Mouse (Mus musculus): ENCODE measurements around the gene Zfp536.
"Not testable (repeated sequence)": the region's sequence is repeated elsewhere in the genome, so short reads cannot be mapped to it uniquely, and the experiment has no call there.

Gene Zfp536

DNA sequence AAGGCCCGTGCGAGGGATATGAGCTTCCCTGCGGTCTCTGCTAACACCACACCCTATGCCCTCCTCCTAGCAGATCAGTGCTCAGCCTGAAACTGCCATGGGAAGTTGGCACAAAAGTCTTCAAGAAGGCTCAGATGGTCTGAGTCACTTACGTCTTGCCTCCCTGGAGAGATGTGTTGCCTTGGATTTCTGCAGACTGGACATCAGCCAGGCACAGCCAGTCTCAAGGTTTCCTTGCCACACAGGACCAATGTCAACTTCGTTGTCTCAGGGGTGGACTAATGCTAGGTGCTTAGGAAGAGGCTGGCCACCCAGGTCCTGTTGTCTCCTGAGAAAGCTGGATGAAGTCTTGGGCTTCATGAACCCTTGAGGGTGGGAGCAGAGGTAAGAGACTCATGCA lies 14.6 kb downstream of the Zfp536 start:
- DNase-seq (ENCODE audit: low spot score) = no peak

GRCm38 (mm10) chr7:37753024-37753423 lies 20.4 kb downstream of the Zfp536 start:
- no peak for DNase-seq (ENCODE audit: low spot score)

- no peak for DNase-seq (ENCODE audit: low spot score)
Observed at GRCm38 (mm10) chr7:37746133-37746761, 27.2 kb downstream of the Zfp536 start.

DNA sequence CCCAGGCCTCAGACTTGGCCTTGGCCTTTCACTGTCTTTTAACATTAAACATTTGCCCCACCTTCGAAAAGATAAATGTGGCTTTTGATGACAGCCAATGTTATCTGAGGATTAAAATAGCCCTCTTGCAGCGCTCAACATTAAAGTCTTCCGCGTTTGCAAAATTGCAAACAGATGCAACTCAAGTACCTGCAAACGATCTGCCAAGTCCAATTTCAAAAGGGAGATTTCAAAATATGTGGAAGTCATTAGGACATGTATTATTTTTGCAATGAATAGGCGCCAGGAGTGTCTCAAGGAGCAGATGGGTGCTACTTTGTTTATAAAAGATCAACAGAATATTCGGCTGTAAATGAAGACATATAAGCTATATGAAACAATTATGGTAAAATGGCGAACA lies 30.1 kb downstream of the Zfp536 start:
- DNase-seq (ENCODE audit: low spot score) = no peak

- no peak for DNase-seq (ENCODE audit: low spot score)
Observed at GRCm38 (mm10) chr7:37737191-37737590, 36.2 kb downstream of the Zfp536 start.

- DNase-seq (ENCODE audit: low spot score) = no peak
Observed at GRCm38 (mm10) chr7:37736413-37736720, 37.1 kb downstream of the Zfp536 start.

- no peak for DNase-seq (ENCODE audit: low spot score)
Observed at GRCm38 (mm10) chr7:37735707-37736412, 37.6 kb downstream of the Zfp536 start.

- no peak for DNase-seq (ENCODE audit: low spot score)
Observed at GRCm38 (mm10) chr7:37735101-37735500, 38.3 kb downstream of the Zfp536 start.

GRCm38 (mm10) chr7:37734576-37734975 lies 38.9 kb downstream of the Zfp536 start:
- no peak for DNase-seq (ENCODE audit: low spot score)

- no peak for DNase-seq (ENCODE audit: low spot score)
Observed at GRCm38 (mm10) chr7:37733996-37734395, 39.4 kb downstream of the Zfp536 start.

GRCm38 (mm10) chr7:37732741-37733140 lies 40.7 kb downstream of the Zfp536 start:
- DNase-seq (ENCODE audit: low spot score) = no peak

DNA sequence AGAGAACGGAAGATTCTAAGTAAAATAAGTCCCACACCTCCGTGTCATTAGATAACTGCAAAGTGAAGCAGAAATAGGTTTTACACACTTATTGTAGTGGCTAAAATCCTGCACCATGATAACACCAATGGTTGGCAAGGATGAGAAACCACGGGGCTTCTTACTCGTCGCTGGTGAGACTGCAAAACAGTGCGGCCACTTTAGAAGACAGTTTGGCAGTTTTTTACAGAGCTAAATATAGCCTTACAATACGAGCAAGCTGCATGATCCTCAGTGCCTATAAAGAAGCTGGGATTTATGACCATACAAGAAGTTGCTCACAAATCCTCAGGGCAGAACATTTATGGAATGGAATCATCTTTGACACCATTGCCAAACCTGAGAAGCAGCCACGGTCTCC lies 45.7 kb downstream of the Zfp536 start:
- DNase-seq (ENCODE audit: low spot score) = no peak

DNA sequence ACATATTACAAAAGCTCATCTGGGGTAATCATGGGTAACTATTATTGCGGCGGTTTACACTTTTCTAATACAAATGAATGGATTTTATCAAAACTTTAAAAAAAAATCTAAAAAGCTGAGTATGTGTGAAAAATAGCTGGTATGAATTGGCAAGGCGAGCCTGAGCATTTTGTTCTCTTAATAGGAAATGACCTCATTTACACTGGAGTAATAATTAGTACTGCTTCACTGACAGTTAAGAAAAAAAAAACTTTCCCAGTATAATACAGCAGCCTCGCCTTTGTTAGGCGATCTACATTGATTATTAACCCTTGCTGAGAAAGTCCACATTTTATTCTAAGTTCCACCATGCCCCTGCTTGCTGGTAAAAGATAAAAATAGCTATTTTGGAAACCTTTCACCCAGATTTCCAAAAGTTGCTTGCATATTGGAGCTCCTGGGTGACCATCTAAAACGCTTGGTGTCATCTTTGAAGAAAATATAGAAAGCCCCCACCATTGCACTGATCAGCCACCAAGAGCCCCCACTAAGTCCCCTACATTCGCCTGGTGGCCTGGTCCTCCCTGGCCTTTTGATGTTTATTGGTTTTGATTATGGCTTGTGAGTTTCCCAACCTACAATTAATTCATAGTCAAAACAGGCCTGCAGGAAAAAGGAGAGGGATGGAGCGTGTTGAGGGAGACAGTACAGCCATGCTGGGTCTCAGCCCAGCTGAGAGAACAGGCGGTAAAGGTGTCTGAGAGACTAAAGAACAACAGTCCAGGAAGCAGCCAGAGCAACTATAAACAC lies 49.2 kb downstream of the Zfp536 start:
- DNase-seq (ENCODE audit: low spot score) = no peak

- no peak for DNase-seq (ENCODE audit: low spot score)
Observed at GRCm38 (mm10) chr7:37723191-37723592, 50.2 kb downstream of the Zfp536 start.

DNA sequence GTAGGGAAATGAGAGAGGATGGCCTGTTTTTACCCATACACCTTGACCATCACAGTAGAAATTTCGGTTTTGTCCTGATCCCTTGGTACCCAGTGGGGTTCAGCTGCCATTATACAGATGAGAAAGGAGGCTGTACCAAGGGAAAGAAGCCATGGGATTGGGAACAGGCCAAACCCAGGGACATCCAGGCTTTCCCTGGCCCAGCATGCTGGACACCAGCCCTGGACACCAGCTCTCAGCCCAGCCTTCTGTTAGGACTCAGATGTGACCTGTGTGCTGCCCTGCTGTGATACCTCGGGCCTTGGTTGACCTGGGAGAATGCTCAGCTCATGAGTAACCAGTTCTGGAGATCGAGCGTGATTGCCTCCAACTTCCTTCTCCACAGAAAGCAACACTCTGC lies 51.8 kb downstream of the Zfp536 start:
- no peak for DNase-seq (ENCODE audit: low spot score)

- no peak for DNase-seq (ENCODE audit: low spot score)
Observed at GRCm38 (mm10) chr7:37718671-37719402, 54.6 kb downstream of the Zfp536 start.

DNA sequence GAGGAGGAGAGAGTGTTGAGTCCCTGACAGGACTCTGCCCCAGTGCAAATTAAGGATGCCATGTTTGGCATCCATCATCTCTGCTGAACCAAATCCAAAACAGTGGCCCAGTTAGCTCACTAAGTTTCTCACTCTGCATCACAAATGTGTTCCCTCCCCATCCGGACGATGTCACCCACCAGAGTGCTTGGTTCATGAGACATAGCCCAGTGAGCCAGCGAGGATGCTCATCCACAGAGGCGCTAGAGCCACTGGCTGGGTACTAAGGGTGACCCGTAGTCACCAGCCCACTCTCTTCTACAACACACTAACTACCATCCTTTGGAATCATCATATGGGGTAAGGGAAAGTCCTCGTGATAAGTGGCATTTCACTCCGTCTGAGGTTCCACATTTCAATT lies 56.4 kb downstream of the Zfp536 start:
- no peak for DNase-seq (ENCODE audit: low spot score)

DNA sequence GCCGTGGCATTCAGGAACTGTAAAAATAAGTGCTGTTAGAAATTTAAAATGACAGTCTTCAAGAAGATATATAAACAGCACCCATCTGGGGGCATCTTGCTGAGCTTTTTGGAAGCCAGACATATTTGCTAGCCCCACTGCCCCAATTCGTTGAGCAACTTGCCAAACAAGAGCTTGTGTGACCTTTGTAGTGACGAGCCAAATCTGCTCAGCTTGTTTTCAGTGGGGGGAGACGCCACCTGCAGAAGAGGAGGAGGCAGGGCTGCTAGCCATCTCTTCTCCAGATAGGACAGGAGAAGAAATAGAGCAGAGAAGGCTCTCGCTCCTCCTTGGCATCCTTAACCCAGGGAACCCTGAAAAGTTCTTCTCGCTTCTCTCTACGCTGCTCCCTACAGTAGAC lies 56.8 kb downstream of the Zfp536 start:
- no peak for DNase-seq (ENCODE audit: low spot score)

DNA sequence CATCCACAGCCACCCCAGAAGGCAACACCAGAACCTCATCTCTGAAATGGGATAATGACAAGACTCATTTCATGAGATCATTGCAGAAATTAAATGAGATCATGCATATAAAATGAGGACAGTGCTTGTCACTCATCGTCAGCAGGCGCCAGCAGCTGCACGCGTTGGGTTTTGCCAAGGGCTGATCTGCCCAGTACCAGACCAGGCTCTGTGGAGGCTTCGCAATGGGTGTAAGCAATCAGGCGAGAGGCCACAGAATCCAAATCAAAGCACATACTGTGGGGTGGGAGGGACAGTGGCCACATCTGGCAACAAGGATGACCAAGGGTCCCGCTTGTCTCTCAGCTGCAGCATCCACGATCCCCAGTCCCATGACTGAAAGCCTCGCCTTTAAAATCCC lies 69.0 kb downstream of the Zfp536 start:
- DNase-seq (ENCODE audit: low spot score) = peak; percentile 35

GRCm38 (mm10) chr7:37697378-37697777 lies 76.1 kb downstream of the Zfp536 start:
- not testable (repeated sequence) for DNase-seq (ENCODE audit: low spot score)

GRCm38 (mm10) chr7:37695066-37695465 lies 78.4 kb downstream of the Zfp536 start:
- DNase-seq (ENCODE audit: low spot score) = no peak

- no peak for DNase-seq (ENCODE audit: low spot score)
Observed at GRCm38 (mm10) chr7:37690606-37691005, 82.8 kb downstream of the Zfp536 start.
